Mouse (Mus musculus) spleen, adult 2 months (tissue): ENCODE data around the gene Psmd7.

Experiments used
- CTCF ChIP-seq: fragments of 200-500 bp; IDR thresholded peaks from 2 replicates; pipeline ENCODE4 v1.5.1; 2011; ENCODE audit warnings: mild to moderate bottlenecking, inconsistent platforms; ENCODE audit not compliant: insufficient read depth, insufficient read length, insufficient replicate concordance; ENCODE audit errors: extremely low read depth
- POLR2A ChIP-seq: fragments of 200-500 bp; IDR thresholded peaks from 2 replicates; pipeline ENCODE4 v1.6.1; 2011; ENCODE audit warnings: low read depth, low read length, inconsistent platforms

GRCm38 (mm10) chr8:107540623-107541022, 47.6 kb downstream of the Psmd7 start:
- TF ChIP-seq CTCF (no peak), POLR2A (no peak)
